Mouse (Mus musculus) ES-CJ7 (cell line): ENCODE measurements around the gene Hist1h3d.
"Not testable (repeated sequence)": the region's sequence is repeated elsewhere in the genome, so short reads cannot be mapped to it uniquely, and the experiment has no call there.

ENCODE experiments used
- DNase-seq: peaks from one replicate; pipeline ENCODE4 v3.0.0; 2011; ENCODE audit warnings: low read depth, low spot score

Hist1h3d gene

GRCm38 (mm10) chr13:23542225-23542980 lies 33.2 kb upstream of the Hist1h3d start:
- DNase-seq = peak; percentile 61

DNA sequence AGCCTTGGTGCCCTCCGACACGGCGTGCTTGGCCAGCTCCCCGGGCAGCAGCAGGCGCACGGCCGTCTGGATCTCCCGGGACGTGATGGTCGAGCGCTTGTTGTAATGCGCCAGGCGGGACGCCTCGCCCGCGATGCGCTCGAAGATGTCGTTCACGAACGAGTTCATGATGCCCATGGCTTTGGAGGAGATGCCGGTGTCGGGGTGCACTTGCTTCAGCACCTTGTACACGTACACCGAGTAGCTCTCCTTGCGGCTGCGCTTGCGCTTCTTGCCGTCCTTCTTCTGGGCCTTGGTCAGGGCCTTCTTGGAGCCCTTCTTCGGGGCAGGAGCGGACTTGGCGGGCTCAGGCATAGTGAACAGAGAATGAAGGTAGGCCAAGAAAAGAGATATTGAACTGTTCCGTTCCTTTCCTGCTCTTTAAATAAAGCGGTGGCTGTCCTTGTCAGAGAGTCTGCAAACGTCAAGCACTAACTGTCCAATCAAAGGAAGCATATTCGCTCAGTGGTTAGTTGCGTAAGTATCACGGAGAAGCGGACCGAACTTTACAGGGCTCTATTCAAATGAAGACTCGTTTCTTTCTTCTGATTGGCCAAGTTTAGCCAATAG lies 32.5 kb upstream of the Hist1h3d start, which contains the start of gene Hist1h2bh:
Gene Hist1h2bh (minus strand): TSS at position 394 of the 609 bp plus-strand sequence.
- peak; percentile 99 for DNase-seq

DNA sequence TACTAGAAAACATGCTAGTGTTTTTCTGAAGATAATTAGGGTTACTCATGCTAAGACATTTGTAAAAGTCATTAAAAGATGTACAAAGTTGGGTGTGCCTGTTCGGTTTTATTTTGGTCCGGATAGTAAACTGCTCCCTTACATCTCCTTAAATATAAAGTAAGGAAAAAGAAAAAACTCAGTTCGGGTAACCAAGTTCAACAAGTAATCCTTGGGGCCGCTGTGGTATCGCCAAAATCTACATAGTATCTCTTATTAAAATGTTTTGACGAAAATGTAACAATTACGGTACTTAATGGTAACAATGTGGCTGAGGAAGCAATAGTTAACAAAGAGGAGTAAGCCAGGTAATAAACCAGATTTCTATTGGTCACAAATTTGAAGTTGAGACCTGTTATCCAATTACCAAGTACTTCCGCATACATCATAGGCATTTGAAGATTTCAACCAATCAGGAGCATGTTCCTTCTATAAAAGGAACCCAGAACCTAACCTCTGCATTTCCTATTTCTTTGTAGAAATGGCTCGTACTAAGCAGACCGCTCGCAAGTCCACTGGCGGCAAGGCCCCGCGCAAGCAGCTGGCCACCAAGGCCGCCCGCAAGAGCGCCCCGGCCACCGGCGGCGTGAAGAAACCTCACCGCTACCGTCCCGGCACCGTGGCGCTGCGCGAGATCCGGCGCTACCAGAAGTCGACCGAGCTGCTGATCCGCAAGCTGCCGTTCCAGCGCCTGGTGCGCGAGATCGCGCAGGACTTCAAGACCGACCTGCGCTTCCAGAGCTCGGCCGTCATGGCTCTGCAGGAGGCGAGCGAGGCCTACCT lies 31.4 kb upstream of the Hist1h3d start, which contains the start of gene Hist1h3f:
Gene Hist1h3f (plus strand): TSS at position 88 of the 822 bp plus-strand sequence.
- DNase-seq = peak; percentile 97

- not testable (repeated sequence) for DNase-seq
Measured at GRCm38 (mm10) chr13:23544787-23545120, 30.8 kb upstream of the Hist1h3d start.

DNA sequence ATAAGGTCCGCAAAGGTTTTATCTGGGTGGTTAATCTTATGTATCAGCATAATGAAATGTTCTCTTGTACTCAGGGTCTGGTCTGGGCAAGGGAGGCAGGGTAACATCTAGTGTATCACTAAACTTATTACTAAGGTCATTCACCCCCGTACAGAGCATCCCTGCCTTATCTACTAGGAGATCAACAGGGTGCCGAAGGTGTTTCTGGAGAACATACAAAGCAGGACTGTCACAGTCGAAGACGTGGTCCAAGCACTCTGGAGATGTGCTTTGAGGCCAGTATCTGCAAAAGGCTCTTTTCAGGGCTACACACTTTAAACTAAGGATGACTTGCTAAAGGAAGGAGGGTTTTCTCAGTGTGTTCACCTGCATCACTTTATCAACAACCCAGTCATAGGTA lies 28.9 kb upstream of the Hist1h3d start:
- DNase-seq = no peak

DNA sequence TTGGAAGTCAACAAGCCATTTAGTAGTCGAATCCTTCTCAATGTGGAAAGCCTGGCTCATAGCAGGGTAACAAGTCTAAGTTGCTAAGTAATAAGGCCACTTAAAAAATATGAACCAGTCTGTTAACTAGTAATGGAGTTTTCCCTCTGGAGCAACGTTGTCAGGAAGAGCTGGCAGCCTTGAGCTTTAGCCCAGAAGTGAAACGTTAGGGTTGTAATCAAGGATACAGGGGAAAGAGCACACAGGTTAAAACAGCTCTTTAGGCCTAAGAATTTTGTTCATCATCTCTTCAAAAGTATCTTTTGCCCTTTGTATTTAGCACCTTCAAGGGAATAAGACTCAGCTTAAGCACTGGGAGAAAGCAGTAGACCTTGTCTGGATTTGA lies 24.8 kb upstream of the Hist1h3d start:
- peak; percentile 80 for DNase-seq

GRCm38 (mm10) chr13:23551146-23551834 lies 24.3 kb upstream of the Hist1h3d start, which contains the start of gene Hist1h4f:
TSS of gene Hist1h4f (minus strand) at chr13:23551648.
- peak; percentile 97 for DNase-seq

- peak; percentile 53 for DNase-seq
Measured at GRCm38 (mm10) chr13:23551931-23552914, 23.3 kb upstream of the Hist1h3d start.

DNA sequence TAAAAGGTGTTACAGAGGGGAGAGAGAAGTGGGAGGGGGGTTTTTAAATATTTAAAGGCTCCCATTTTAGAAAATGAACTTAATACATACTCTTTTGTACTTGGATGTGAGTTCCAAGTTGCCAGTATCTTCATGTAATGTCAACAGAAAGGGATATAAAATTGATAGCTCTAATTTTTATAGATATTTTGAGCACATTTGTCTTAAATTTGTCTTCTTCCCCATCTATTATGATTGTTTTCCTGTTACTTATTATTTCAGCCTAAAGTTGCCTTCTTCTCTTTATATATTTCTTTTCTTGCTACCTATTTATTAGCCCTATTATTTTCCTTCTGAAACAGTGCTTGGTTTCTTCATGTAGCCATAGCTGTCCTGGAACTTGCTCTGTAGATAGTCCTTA lies 22.6 kb upstream of the Hist1h3d start, which contains the start of gene Hist1h1d:
Gene Hist1h1d (plus strand): TSS at position 301 of the 400 bp plus-strand sequence.
- DNase-seq = no peak

DNA sequence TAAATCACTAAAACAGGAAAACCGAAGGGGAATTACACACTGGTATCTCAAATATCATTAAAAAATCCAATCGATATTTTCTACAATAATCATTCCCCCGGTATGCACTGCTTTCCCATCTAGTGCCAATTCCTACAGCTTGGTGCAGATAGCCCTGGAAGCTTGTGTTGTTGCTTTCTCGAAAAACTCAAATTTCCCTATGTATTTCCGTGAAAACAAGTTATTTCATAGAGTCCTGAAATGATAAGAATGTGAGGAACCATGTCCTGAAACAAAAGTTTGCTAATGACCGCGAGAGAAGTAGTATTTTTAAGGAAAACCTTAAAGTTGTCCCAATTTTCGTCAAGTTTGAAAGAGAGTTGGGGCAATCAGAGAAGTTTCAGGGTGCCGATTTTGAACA lies 21.2 kb upstream of the Hist1h3d start:
- no peak for DNase-seq

DNA sequence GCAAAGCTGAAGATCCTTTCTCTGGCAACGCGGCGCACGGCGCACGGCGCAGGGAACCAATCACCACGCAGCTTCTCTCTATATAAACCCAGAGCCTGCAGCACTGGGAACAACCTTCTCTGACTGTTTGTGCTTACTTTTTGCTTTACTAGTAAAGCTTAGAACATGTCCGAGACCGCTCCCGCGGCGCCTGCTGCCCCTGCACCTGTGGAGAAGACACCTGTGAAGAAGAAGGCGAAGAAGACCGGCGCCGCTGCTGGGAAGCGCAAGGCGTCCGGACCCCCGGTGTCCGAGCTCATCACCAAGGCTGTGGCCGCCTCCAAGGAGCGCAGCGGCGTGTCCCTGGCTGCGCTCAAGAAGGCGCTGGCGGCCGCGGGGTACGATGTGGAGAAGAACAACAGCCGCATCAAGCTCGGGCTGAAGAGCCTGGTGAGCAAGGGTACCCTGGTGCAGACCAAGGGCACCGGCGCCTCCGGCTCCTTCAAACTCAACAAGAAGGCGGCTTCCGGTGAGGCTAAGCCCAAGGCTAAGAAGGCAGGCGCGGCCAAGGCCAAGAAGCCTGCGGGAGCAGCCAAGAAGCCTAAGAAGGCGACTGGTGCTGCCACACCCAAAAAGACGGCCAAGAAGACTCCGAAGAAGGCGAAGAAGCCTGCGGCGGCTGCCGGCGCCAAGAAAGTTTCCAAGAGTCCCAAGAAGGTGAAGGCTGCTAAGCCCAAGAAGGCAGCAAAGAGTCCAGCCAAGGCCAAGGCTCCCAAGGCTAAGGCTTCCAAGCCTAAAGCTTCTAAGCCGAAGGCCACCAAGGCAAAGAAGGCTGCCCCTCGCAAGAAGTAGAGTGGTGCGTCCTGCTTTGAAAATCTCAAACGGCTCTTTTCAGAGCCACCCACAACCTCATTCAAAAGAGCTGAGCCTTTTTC lies 20.4 kb upstream of the Hist1h3d start:
- DNase-seq = peak; percentile 94

DNA sequence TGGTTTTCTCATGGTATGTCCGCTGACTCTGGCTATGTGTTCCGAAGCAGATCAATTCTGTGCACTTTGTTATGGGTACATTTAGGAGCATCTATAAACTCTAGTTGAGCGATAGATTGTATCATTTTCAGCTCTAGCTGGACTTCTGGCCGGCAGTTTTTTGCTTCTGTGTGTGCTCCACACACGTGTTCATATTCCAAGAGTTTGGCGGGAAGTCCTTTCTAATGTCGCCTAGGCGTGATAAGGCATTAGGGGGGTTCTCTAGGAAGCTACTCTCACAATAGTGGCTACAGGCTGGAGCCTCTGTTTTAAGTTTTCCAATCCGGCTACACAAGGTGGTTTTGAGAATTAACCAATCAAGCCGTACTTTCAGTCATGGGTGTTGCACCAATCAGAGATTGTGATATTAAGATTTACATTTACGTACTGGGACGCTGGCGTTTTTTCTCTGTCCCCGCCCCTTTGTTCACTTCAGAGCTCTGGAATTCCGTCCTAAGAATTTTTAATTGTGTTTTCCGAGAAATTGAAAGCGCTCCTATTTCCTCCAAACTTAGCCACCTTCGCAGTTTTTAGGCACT lies 19.6 kb upstream of the Hist1h3d start:
- peak; percentile 95 for DNase-seq

DNA sequence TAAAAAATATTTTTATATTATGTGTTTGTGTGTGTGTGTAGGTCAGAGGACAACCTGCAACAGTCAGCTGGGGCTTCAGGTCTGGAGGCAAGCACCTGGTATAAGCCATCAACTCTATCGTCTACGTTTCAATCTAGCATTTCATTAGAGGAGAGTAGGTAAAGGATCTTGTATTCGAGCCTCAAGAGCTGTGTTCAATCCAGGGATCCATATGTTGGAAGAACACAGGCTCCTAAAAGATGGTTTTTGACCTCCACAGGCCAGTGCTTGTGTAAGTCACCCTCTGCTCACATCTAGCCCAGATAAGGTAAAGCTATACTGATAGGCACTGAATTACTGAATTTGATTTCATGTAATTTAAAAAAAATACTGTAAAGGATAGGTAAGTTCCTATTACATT lies 18.7 kb upstream of the Hist1h3d start:
- no peak for DNase-seq

- DNase-seq = not testable (repeated sequence)
Measured at GRCm38 (mm10) chr13:23560699-23561098, 14.9 kb upstream of the Hist1h3d start.

GRCm38 (mm10) chr13:23561531-23561882 lies 14.1 kb upstream of the Hist1h3d start:
- not testable (repeated sequence) for DNase-seq

DNA sequence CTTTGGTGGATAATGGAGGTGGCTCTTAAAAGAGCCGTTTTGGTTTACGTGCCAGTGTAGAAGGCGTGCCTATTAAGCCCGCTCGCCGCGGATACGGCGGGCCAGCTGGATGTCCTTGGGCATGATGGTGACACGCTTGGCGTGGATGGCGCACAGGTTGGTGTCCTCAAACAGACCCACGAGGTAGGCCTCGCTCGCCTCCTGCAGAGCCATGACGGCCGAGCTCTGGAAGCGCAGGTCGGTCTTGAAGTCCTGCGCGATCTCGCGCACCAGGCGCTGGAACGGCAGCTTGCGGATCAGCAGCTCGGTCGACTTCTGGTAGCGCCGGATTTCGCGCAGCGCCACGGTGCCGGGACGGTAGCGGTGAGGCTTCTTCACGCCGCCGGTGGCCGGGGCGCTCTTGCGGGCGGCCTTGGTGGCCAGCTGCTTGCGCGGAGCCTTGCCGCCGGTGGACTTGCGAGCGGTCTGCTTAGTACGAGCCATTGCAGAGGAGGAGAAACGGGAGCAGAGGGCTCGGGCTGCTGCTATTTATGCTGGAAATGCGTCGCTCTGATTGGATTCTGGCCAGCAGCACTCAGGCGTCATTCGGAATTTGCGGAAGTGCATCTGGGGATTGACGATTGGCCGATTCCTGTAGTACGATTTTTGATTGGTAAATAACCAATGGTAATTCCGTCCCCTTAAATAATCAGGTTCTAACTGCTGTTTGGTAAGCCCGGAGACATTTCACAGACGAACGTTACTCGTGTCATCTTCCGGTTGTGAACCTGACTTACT lies 13.5 kb upstream of the Hist1h3d start, which contains the start of gene Hist1h3e:
Gene Hist1h3e (minus strand): TSS at position 487 of the 777 bp plus-strand sequence.
- peak; percentile 99 for DNase-seq

- peak; percentile 90 for DNase-seq
Measured at GRCm38 (mm10) chr13:23562699-23563462, 12.7 kb upstream of the Hist1h3d start.
